Mouse (Mus musculus): Measurements from ENCODE around the gene D430041D05Rik. TPM values are rescaled to one million over a fixed set of nuclear protein-coding genes. Genes with fewer than 3 reads are reported as not detected.

D430041D05Rik gene
- polyA plus RNA-seq, 2 experiments from 2014 or later, result 0.21 TPM; not detected in 1

DNA sequence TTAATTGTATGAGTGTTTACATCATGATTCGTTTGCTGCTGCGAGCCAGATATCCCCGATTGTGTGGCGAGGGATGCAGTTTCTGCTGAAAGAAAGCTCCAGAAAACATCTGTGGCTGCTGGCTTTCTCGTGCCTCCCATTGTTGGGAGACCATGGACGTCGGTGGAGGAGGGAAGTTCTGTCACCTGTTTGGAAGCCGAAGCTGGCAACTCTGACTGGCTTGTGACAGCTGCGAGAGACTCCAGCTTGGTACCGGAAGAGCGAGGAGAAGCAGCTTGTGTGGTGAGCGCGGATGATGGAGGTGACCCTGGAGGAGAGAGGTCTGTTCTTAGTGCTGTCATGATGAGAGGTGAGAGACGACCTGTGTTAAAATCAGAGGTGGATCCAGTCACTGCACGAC is 154.2 kb downstream of the D430041D05Rik start:
- no peak for ATAC-seq

DNA sequence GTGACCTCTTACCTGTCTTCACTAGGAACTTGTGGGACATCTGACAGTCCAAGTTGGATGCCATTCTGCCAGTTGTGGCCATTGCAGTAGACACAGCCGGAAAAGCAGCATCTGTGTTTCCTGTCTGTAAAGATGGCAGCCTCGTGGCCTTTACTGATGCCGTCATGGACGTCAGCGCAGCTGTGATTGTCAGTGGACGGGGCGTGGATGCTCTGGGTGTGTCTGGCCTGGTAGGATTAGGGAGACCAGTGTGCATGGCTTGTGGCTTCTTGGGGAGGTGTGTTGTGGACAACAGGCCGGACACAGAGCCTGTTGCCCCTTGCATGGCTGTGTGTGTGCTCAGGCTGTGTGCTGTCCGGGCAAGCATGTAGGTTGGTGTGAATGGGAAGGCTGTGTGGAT is 155.9 kb downstream of the D430041D05Rik start:
- ATAC-seq, result no peak

DNA sequence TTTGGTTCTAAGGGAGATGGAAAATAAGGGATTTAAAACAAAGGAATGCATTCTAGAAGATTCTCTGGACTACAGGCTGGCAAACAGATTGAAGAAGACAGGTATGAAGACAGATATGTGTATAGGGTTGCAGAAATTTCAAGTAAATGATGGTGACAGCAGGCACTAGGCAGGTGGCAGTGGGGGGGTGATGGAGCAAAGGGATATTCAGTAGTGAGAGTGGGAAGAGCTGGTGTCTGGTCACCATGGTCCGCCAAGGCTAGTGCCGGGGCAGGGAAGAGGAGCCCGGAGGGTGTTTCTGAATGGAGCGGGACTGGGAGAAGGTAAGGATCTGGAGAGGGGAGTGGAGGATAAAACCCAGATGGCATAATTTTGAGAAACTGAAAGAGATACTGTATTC is 157.5 kb downstream of the D430041D05Rik start:
- ATAC-seq, result no peak

DNA sequence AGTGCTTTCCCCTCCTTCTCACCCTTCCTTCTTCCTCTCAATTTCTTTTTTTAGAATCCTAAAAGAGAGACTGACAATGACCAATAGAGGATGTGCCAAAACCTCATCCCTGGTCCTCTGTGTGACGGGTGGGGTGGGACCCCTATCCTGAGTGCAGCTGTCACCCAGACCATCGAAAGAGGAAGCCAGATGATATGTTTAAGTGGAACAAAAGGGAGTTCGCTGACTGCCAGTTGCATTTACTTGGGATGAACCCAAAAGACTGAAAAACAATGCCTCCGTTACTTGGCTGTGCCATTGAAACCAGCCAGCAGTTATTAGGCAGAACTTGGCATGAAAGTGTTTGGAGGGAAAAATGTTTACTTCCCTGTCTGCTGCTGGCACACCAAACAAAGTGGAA is 159.2 kb downstream of the D430041D05Rik start:
- ATAC-seq, result no peak

DNA sequence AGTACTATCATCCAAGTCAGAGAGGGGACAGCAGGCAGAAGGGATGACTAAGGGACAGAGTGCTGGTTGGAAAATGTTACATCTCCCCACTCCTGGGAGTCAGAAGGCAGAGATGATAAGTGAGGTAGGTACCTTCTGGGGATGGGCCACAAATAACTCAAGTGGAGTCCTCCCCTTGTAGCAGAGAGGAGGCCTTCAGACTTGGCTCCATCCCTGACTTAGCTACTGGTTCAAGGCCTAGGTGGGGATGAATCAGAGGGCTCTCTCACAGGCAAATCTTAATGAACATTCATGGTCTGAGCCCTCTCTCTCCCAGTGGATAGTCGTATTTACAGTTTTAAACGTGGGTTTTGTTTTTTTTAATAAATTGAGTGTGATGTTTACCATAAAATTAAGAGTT is 161.0 kb downstream of the D430041D05Rik start:
- ATAC-seq, result no peak

DNA sequence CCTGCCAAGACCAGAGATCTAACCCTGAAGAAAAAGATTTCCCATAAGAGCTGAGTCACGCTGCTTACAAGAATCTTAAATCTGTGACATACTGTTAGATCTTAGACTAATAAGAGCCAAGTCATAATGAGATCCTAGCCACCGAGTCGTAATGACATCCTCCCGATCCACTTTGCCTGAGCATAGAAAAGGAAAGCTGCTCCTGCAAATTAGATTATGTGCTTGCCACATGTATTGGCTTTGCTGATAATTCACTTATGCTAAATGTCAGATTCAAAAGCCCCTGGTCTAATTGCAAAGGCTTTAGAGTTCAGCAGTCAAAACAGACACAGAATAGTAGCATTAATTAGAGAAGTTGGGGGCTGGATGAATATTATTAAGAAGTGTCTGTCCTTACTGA is 164.0 kb downstream of the D430041D05Rik start:
- no peak for ATAC-seq

DNA sequence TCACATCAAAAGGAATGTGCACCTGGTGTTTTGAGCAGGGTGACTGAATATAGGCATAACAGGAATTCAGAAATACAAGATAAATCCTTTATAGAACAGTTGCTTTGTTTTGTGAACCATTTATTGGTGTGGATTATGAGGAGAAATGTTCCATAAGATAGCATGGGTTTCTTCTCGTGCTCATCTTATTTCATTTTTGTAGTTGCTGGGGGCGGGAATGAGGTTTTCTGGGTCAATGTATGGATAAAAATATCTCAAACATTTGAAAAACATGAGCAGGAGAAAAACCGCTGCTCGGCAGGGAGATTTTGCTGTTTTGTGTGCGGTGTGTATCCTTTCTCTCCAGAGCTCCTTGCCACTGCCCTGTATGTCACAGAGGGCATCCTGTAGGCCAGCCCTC is 168.8 kb downstream of the D430041D05Rik start:
- ATAC-seq, result no peak

DNA sequence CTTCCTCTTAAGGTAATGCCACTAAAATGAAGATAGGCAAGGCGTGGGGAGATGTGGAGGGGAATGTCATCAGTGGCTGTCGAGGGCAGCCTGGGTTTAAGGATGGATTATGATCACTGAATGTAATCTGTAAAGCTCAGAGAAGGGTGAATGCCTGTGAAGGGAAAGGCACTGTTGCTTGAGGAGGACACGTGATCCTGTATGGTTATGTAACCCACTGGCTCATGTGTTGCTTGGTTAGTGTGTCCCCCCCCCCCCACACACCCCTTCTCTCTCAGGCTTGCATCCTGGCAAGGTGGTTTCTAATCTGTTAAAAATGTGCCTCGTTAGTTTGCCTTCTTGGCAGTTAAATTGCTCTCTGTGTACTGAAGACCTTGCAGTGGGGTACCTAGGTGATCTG is 173.7 kb downstream of the D430041D05Rik start:
- no peak for ATAC-seq

DNA sequence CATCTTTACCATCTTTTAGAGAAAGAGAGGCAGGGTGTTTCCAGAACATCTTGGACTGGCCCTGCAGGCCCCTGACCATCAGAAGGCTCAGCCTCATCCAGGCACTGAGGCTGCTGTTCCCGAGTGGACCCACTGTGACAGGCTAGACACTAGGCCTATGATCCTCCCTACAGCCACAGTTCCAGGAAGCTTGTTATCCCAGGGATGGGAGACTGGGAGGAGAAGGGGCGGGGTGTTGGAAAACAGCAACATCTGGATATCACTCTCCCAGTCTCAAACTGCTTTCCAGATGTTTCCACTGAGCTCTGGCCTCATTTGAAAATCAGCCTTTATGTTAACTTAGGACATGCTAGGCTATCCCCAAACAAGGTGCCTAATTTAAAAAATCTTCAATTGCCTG is 180.4 kb downstream of the D430041D05Rik start:
- no peak for ATAC-seq

DNA sequence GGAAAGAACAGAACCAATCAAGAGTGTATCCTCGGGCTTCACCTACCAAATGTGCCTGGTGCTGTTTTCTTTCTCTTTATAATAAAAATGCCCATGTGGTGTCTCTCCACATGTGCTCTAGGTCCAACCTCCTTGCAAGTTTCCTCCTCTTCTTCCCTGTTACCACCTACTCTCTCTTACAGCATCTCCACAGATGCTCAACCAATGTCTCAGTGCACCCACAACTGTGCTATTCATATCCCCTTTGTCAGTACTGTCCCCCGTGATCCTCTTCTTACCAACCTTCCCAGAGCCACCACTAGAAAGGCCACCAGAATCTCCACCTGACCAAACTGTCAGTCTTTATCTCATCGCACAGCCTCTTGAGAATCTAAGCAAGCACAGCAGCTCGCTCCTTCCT is 184.8 kb downstream of the D430041D05Rik start:
- no peak for ATAC-seq

DNA sequence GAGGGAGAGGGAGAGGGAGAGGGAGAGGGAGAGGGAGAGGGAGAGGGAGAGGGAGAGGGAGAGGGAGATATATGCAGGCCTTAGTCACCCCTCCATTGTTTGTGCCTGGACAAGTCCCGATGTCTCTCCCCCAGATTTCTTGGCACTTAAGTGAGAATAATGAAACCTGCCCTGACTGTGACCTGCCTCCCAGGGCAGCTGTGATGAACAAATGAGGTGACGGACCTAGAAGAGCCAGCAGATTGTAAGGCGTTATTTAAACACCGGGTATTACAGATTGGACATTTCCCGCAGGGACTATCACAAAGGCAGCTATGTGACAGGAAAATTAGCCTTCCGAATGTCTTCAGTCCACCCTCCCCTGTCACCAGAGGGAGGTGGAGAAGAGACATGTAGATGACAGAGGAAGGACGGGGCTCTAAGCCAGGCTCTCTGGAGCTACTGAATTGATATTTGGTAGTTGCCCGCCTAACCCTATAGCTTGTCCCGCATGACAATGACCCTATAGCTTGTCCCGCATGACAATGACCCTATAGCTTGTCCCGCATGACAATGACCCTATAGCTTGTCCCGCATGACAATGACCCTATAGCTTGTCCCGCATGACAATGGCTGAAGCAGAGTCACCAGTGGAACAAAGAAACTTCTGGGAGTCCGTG is 191.0 kb downstream of the D430041D05Rik start:
- ATAC-seq, result no peak

DNA sequence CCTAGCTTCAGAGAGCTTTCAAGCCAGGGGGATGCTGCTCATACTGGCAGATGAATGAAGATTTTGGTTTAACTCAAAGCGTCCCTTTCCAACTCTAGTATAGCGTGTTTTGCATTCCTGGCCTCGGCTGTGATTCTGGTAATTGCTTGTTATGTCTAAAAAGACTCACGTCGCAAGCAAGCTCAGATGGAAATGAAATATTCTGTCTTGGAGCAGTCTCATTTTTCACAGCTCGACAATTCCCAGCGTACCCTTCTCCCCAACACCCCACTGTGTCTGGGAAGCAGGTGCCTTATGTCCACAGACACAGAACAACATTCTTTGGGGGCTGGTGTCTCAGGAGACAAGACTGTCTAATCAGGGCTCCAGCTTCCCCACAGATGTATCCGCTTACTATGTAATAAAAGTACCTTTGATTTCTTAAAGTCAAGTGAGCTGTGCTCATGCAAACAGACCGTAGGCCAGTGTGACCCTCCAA is 192.2 kb downstream of the D430041D05Rik start:
- ATAC-seq, result no peak

DNA sequence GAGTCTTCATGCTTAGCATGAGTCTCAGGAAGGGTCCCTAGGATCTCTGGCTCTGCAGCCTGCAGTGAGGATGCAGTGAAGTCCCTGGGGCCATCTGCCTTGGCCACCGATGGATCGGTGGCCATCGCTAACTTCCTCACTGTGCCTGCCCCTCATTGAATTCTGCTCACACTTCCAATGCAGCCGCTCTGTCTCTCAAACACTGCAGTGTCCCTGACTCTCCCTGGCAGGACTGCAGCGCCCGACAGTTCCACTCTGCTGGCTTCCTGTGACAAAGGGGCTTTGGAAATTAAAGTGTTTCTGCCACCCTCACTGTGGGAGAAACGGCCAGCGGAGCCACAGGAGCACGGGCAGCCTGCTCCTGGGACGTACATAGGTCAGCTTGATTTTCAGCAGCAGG is 192.7 kb downstream of the D430041D05Rik start:
- no peak for ATAC-seq

DNA sequence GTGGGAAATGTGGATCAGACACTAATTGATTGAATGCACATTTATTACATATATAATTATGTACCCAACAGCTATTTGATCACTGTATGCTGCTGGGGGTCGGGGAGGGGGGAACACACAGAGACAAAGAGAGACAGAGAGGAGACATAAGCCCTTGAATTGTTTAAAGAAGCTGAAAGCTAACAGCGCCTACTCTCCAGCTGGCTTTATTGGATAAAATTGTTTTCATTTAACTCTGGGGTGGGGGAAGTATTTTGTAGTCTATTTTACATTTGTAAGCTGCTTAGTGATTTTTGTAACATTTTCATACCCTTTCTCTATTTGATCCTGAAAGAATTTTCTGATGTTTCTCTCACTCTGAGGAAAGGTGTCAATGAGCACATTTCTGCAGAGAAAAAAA is 201.4 kb downstream of the D430041D05Rik start:
- ATAC-seq, result no peak

DNA sequence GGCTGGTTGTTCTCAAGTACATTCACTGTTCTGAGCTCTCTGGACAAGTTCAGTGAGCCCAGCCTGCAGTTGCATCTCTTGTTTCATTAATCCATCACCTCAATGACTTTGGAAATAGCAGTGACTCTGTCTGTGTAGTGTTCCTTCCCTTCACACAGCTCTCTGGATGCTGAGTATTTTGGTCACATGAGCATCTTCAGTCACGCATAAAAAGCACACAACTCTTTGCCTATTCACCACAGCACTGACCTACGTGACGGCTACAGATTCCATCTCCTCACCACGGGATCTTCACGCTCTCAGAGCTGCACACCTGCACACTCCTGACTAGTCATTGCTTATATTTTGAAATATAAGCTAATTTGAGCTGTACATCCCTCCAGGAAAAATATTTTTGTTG is 202.4 kb downstream of the D430041D05Rik start:
- no peak for ATAC-seq

DNA sequence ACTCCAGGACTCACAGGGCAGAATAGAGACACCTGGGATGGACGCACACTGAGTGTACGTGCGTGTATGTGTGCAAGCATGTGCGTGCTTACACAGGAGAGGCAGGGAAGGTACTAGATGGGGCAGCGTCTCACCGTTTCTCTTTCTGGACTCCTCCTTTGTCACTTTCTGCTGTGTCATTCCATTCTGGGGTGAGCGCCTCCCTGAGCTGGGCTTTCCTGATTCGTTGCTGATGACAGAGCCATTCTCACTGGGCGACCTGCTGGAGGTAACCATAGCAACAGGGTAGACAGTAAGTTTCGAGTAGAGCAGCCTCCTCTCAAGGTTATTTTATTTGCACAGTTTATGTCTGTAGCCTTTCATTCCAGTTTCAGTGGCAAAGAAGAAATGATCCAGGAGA is 202.9 kb downstream of the D430041D05Rik start:
- ATAC-seq, result no peak

DNA sequence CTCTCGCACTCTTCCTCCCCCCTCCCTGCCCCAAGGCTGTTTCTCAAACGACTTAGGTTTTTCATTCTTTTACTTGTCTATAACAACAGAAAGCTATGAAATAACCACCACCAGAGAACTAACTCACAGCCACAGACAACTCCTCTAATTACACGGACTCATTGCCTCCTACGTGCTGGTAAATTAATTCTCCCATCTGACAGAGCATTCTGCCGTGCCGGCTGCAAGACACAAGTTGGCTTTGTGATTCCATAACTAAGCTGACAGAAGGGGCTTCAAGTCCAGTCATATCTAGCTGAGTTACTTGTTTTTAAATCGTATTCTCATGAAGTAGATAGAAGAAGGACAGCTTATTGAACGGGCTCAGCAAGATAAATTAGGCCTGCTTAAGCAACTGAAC is 205.2 kb downstream of the D430041D05Rik start:
- no peak for ATAC-seq

DNA sequence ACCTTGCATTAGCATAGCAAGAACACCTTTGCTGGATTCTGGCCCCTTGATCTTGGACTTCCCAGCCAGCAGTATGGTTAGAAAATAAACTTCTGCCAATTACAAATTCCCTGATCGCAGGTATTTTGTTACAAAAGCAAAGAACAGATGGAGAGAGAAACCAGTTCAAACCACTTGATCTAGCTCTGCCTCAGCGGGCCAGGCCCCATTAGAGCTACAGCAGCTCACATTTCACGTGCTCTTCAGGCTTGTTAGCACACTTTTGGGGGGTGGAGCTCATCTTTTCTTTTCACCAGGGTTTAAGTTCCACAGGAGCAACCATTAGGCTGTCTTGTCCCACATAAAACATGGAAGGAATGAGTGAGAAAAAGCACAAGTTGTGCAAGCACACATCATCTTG is 210.6 kb downstream of the D430041D05Rik start:
- ATAC-seq, result no peak

DNA sequence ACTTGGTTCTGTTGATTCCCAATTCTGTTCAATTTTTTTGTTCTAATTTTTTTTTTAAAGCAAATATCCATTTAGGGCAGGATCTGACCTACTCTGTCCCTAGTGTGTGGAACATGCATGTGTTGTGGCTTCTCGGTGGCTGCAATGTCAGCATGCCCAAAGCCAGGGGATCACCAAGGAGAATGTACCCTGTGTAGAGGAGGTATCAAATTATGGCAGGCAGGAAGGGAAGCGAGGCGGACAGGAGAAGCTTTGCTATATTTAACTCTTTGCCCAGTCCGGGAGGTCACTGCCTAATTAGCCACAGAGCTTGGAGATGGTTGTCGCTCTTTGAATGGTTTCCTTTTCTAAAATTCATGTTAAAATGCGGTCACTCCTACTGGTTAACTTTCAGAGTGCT is 212.6 kb downstream of the D430041D05Rik start:
- ATAC-seq, result no peak

DNA sequence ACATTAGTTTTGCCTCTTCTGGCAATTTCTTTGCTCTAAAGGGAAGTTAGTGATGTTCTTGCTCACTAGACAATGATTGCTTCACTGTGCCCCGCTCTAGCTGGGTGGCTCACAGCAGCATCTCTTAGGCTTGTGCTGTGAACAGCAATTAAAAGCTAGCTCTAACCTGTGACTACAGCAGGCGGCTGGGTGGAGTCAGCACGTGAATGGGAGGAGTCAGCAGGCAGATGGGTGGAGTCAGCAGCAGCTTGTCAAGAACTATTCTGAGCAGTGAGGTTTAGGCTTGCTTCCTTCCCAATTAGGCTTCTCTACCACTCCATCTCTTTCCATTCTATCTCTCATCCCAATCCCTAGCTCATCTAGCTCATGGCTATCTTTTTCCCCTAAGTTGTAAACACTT is 213.5 kb downstream of the D430041D05Rik start:
- no peak for ATAC-seq

DNA sequence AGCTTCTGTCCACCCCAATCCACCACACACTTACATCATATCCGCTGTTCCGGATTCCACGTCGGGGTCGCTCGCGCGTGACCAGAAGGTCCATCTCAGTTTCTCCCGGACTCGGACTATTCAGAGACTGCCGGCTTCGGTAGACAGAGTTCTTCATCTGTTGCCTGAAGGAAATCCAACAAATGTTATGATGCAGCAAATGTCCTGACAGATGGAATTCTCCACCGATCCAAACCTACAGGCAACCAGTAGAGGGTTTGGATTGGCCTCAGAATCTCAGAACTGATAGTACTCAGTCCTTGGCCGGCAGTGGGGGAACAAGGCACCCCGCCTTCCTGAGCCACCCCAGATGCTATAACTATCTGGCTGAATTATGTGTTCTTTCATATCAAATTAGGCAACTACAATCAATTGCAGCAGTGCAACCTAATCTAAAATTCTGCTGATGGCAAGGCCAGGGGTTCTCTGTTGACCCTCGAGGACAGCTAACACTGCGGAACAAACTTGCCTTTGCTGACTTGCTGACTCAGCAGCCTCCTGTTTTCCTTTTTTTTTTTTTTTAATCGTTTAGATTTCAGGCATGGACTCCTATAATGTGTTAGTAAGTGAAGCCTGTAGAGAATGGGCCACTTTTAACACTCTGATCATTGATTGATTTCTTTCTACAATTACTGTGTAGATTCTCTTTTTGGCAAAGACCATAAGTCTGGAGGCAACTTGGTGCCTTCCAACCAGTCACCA is 218.2 kb downstream of the D430041D05Rik start:
- no peak for ATAC-seq

DNA sequence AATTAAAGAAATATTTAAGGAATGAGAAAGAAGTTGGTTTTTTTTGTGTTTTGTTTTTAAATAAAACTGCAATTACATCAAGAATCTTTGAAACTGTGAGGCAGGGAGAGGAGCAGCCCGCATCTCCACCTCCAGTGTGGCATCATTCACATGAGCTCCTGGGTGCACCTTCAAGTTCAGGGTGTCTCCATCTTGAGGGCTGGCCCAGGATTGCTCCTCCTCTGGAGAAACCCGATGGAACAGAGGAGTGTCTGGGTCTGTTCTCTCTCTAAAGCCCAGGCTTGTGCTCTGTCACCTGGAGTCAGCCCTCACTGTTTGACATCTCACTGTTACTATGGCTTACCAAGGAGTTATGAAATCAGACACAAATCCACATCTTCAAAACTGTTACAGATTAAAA is 219.1 kb downstream of the D430041D05Rik start:
- no peak for ATAC-seq

DNA sequence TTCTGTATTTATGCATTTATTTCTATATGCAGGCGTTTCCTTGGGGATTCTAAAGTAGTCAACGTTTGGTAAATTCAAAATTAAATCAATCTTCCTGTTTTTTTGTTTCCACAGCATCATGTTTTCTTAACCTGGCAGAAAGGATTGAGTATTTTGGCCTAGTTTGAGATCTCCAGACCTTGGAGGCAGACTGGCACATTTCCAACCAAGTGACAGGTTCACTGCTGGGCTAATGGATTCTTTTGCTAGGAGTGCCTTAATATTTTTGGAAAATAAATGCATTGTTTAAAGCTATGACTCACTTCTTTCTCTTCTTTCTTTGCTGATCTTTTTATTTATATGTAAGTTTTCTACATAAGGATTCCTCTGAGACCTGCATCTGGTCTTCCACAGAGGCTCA is 222.0 kb downstream of the D430041D05Rik start:
- no peak for ATAC-seq

DNA sequence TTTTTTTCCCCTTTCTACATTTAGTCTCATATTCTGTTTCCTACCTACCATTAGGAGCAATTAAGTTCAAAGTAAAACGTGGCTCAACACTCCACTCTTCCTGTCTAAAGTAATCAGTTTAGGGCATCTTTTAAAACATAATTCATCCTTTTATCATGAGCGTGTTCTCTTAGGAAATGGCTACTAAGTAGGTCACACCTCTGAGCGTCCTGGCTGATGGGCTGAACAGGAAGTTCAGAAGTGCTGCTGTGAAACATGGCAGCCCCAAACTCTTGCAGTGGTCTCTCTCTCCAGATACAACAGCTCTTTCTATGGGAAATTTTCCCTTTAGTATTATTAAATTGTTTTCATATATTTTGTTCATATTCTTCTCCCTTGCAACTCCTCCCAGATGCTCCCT is 223.7 kb downstream of the D430041D05Rik start:
- peak; percentile 68 for ATAC-seq
